Mouse (Mus musculus) stomach, embryonic 15.5 days (tissue): ENCODE measurements around the gene Coil. TPM values are rescaled to one million over a fixed set of nuclear protein-coding genes. Genes with fewer than 3 reads are reported as not detected.

Experiments
- ATAC-seq: fragments of 200-750 bp; cut with Nextera tagmentation; 2 replicates; pipeline ENCODE4 v1.8.0; 2017; ENCODE audit warnings: low read depth, moderate number of reproducible peaks, moderate TSS enrichment; ENCODE audit not compliant: insufficient read depth, low FRiP score
- H3K27ac ChIP-seq: fragments of 300-500 bp; sonication (generic); 2 replicates; pipeline ENCODE4 v1.5.1; 2015; ENCODE audit warnings: mild to moderate bottlenecking, inconsistent platforms
- H3K27me3 ChIP-seq: fragments of 300-500 bp; sonication (generic); replicated peaks from 2 replicates; pipeline ENCODE4 v1.6.1; 2015; ENCODE audit warnings: inconsistent platforms
- H3K36me3 ChIP-seq: fragments of 300-500 bp; sonication (generic); 2 replicates; pipeline ENCODE4 v1.6.1; 2015; ENCODE audit warnings: inconsistent platforms
- H3K4me1 ChIP-seq: fragments of 300-500 bp; sonication (generic); 2 replicates; pipeline ENCODE4 v1.6.1; 2015; ENCODE audit warnings: inconsistent platforms
- H3K4me2 ChIP-seq: fragments of 300-500 bp; sonication (generic); 2 replicates; pipeline ENCODE4 v1.6.1; 2015; ENCODE audit warnings: mild to moderate bottlenecking, inconsistent platforms
- H3K4me3 ChIP-seq: fragments of 300-500 bp; sonication (generic); replicated peaks from 2 replicates; pipeline ENCODE4 v1.5.1; 2015; ENCODE audit warnings: inconsistent platforms
- H3K9ac ChIP-seq: fragments of 300-500 bp; sonication (generic); 2 replicates; pipeline ENCODE4 v1.6.1; 2015; ENCODE audit warnings: inconsistent platforms
- H3K9me3 ChIP-seq: fragments of 300-500 bp; sonication (generic); 2 replicates; pipeline ENCODE4 v1.6.1; 2016; ENCODE audit warnings: inconsistent platforms
- WGBS: fragments of 180-500 bp; shearing (Covaris S2); methylation state at CpG from one replicate; pipeline ENCODE4 v1.1.7; 2015; 5-methylcytosine and 5-hydroxymethylcytosine counted together
- polyA plus RNA-seq: library from polyadenylated mRNA; unstranded; fragments of >200 nt; fragmentation: Nextera tagmentation; extraction: Ambion mirVana; gene quantifications from 2 replicates; pipeline ENCODE4 v1.2.1, GENCODE M21; 2015

The Coil gene
- polyA plus RNA-seq, 1 experiment from 2014 or later = 14.4 TPM

DNA sequence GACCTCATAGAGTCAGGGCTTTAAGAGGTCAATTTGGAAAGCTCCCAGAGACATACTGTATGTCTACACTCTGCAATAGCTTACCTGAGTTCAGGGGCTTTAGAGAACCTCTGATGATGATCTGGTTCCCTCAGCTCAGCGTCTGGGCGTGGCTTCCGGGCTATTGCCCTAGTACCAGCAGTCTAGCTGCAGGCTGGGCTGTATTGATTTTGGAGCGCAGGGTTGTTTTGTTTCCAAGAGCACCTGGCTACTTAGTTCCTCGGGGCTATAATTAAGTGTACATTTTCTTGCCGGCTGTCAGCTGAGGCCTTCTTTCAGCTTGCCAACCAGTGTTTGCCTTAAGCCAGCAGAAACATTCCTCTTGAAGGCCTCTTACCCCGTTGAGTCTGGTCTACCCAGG is 39.4 kb downstream of the Coil start:
- WGBS = 65% methylated on average over 7 of the region's 7 CpGs
- H3K27ac ChIP-seq = no peak overlapping the region
- no peak overlapping the region for H3K9ac ChIP-seq
- no peaks in the 10 kb centered on the region for H3K4me1 ChIP-seq
- no peak overlapping the region for H3K4me3 ChIP-seq
- no peak overlapping the region for H3K4me2 ChIP-seq
- peak; percentile 40 for ATAC-seq
- H3K9me3 ChIP-seq = no peaks in the 10 kb centered on the region
- H3K27me3 ChIP-seq = no peaks in the 10 kb centered on the region
- H3K36me3 ChIP-seq = peaks cover 45% of the 10 kb centered on the region

GRCm38 (mm10) chr11:89012241-89012640 is 42.2 kb downstream of the Coil start:
- Histone ChIP-seq H3K27me3 (no peaks in the 10 kb centered on the region), H3K9ac (no peak overlapping the region), H3K27ac (no peak overlapping the region), H3K4me2 (no peak overlapping the region), H3K36me3 (peaks cover 55% of the 10 kb centered on the region), H3K9me3 (no peaks in the 10 kb centered on the region), H3K4me1 (no peaks in the 10 kb centered on the region), H3K4me3 (no peak overlapping the region)
- ATAC-seq = no peak
- 86% methylated on average over 5 of the region's 5 CpGs for WGBS

- Histone ChIP-seq H3K4me3 (no peak overlapping the region), H3K4me2 (no peak overlapping the region), H3K9me3 (no peaks in the 10 kb centered on the region), H3K27me3 (no peaks in the 10 kb centered on the region), H3K4me1 (no peaks in the 10 kb centered on the region), H3K9ac (no peak overlapping the region), H3K27ac (no peak overlapping the region), H3K36me3 (peaks cover 28% of the 10 kb centered on the region; the same call in 1 of the 2 replicates)
- ATAC-seq = peak; percentile 68; the same call in 1 of the 2 replicates
- 77% methylated on average over 9 of the region's 9 CpGs for WGBS
Observed at GRCm38 (mm10) chr11:89017514-89018182, 47.6 kb downstream of the Coil start.

GRCm38 (mm10) chr11:89020681-89021305 is 50.7 kb downstream of the Coil start:
- H3K27ac ChIP-seq = no peak overlapping the region

DNA sequence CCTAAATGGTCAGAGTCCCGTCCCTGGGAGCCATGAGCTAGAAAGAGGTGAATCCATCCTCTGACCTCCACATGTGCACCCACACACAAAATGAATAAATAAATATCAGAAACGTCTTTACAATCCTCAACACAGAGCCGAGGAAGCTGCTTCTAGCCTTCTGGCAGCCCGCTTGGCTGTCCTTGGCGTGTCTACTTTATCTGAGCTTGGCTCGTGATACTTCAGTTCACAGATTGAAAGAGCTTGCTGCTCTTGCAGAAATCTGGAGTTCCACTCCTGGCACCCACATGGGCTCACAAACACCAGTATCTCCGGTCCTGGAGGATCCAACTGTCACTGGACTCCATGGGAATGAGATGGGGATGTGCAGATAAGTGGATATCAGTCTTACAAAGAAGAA is 51.6 kb downstream of the Coil start:
- H3K4me2 ChIP-seq = no peak overlapping the region
- WGBS = 70% methylated on average over 7 of the region's 7 CpGs
- peaks cover 8% of the 10 kb centered on the region; the same call in 1 of the 2 replicates for H3K36me3 ChIP-seq
- H3K27ac ChIP-seq = no peak overlapping the region
- peaks cover 17% of the 10 kb centered on the region; the same call in 1 of the 2 replicates for H3K4me1 ChIP-seq
- H3K9ac ChIP-seq = no peak overlapping the region
- H3K27me3 ChIP-seq = no peaks in the 10 kb centered on the region
- no peaks in the 10 kb centered on the region for H3K9me3 ChIP-seq
- H3K4me3 ChIP-seq = no peak overlapping the region
- no peak for ATAC-seq

More at GRCm38 (mm10) chr11:89020681-89021305, 50.7 kb downstream of the Coil start:
- WGBS = 66% methylated on average over 9 of the region's 9 CpGs
- no peak overlapping the region for H3K9ac ChIP-seq
- no peaks in the 10 kb centered on the region for H3K27me3 ChIP-seq
- H3K4me1 ChIP-seq = peaks cover 17% of the 10 kb centered on the region; the same call in 1 of the 2 replicates
- no peaks in the 10 kb centered on the region for H3K9me3 ChIP-seq
- no peak for ATAC-seq
- H3K4me2 ChIP-seq = no peak overlapping the region
- H3K36me3 ChIP-seq = peaks cover 16% of the 10 kb centered on the region; the same call in 1 of the 2 replicates
- H3K4me3 ChIP-seq = no peak overlapping the region

- no peak overlapping the region for H3K9ac ChIP-seq
- peaks cover 17% of the 10 kb centered on the region; the same call in 1 of the 2 replicates for H3K4me1 ChIP-seq
- H3K36me3 ChIP-seq = peaks cover 8% of the 10 kb centered on the region; the same call in 1 of the 2 replicates
- H3K4me3 ChIP-seq = no peak overlapping the region
- peak overlapping the region; percentile 31; the same call in 1 of the 2 replicates for H3K27ac ChIP-seq
- H3K9me3 ChIP-seq = no peaks in the 10 kb centered on the region
- 45% methylated on average over 8 of the region's 8 CpGs for WGBS
- peak; percentile 52 for ATAC-seq
- no peak overlapping the region for H3K4me2 ChIP-seq
- no peaks in the 10 kb centered on the region for H3K27me3 ChIP-seq
Observed at GRCm38 (mm10) chr11:89022120-89022731, 52.2 kb downstream of the Coil start.

GRCm38 (mm10) chr11:89023477-89023876 is 53.4 kb downstream of the Coil start:
- H3K4me1 ChIP-seq = peaks cover 22% of the 10 kb centered on the region; the same call in 1 of the 2 replicates
- H3K27me3 ChIP-seq = no peaks in the 10 kb centered on the region
- ATAC-seq = no peak
- peak overlapping the region; percentile 82; the same call in 1 of the 2 replicates for H3K27ac ChIP-seq
- peaks cover 7% of the 10 kb centered on the region; the same call in 1 of the 2 replicates for H3K36me3 ChIP-seq
- no peak overlapping the region for H3K4me2 ChIP-seq
- H3K4me3 ChIP-seq = no peak overlapping the region
- no peaks in the 10 kb centered on the region for H3K9me3 ChIP-seq
- H3K9ac ChIP-seq = no peak overlapping the region
- 66% methylated on average over 10 of the region's 10 CpGs for WGBS

GRCm38 (mm10) chr11:89024181-89024881 is 54.3 kb downstream of the Coil start:
- Histone ChIP-seq H3K4me1 (peaks cover 22% of the 10 kb centered on the region; the same call in 1 of the 2 replicates), H3K9me3 (no peaks in the 10 kb centered on the region), H3K27me3 (no peaks in the 10 kb centered on the region), H3K27ac (peak overlapping the region; percentile 82), H3K4me3 (no peak overlapping the region), H3K4me2 (no peak overlapping the region), H3K36me3 (0 out of 2 replicates have a peak, but pooled peaks cover 2% of the 10 kb centered on the region), H3K9ac (no peak overlapping the region)
- ATAC-seq = peak; percentile 82
- 37% methylated on average over 11 of the region's 11 CpGs for WGBS

DNA sequence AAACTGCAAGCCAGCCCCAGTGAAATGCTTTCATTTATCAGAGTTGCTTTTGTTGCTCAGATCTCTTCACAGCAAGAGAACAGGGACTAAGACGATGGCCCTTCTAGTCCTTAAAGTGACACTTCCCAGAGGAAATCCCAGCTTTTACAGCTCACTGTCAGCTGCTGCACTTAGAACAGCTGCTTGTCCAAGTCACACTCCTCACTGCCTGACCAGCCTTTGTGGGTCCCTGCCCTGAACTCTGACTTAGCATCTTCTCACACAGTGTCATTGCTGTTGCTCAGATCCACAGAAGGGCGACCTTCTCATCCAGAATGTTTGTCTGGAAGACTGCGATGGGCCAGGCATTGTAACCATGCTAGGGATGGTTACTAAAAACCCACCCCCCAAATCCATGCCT is 55.6 kb downstream of the Coil start:
- no peaks in the 10 kb centered on the region for H3K9me3 ChIP-seq
- 76% methylated on average over 3 of the region's 3 CpGs for WGBS
- no peak overlapping the region for H3K9ac ChIP-seq
- H3K4me2 ChIP-seq = no peak overlapping the region
- peaks cover 22% of the 10 kb centered on the region; the same call in 1 of the 2 replicates for H3K4me1 ChIP-seq
- ATAC-seq = no peak
- no peak overlapping the region for H3K27ac ChIP-seq
- no peaks in the 10 kb centered on the region for H3K27me3 ChIP-seq
- no peaks in the 10 kb centered on the region for H3K36me3 ChIP-seq
- H3K4me3 ChIP-seq = no peak overlapping the region

- H3K27ac ChIP-seq = no peak overlapping the region
- peaks cover 22% of the 10 kb centered on the region; the same call in 1 of the 2 replicates for H3K4me1 ChIP-seq
- H3K4me2 ChIP-seq = no peak overlapping the region
- H3K27me3 ChIP-seq = no peaks in the 10 kb centered on the region
- H3K9ac ChIP-seq = no peak overlapping the region
- H3K36me3 ChIP-seq = no peaks in the 10 kb centered on the region
- ATAC-seq = no peak
- H3K4me3 ChIP-seq = no peak overlapping the region
- WGBS = 96% methylated on average over 3 of the region's 3 CpGs
- no peaks in the 10 kb centered on the region for H3K9me3 ChIP-seq
Observed at GRCm38 (mm10) chr11:89026117-89026516, 56.1 kb downstream of the Coil start.

- Histone ChIP-seq H3K4me1 (peaks cover 22% of the 10 kb centered on the region; the same call in 1 of the 2 replicates), H3K9me3 (no peaks in the 10 kb centered on the region), H3K36me3 (no peaks in the 10 kb centered on the region), H3K4me2 (no peak overlapping the region), H3K27me3 (no peaks in the 10 kb centered on the region), H3K9ac (no peak overlapping the region), H3K27ac (no peak overlapping the region; the same call in 1 of the 2 replicates), H3K4me3 (no peak overlapping the region)
- ATAC-seq = no peak
- 50% methylated on average over 10 of the region's 10 CpGs for WGBS
Observed at GRCm38 (mm10) chr11:89027955-89028361, 57.9 kb downstream of the Coil start.
